Mouse (Mus musculus) G1E (cell line): ENCODE measurements around the gene Prkar2a. TPM values are rescaled to one million over a fixed set of nuclear protein-coding genes. Genes with fewer than 3 reads are reported as not detected.

Experiments used
- ATAC-seq: 2 replicates; pipeline ENCODE4 v1.8.0; 2016; ENCODE audit warnings: mild to moderate bottlenecking; ENCODE audit not compliant: insufficient number of reproducible peaks, poor library complexity, low FRiP score, severe bottlenecking; ENCODE audit errors: extremely low read depth
- DNase-seq: peaks from one replicate; pipeline ENCODE4 v3.0.0; 2012; ENCODE audit warnings: low spot score
- H3K27me3 ChIP-seq: 2 replicates; pipeline ENCODE4 v1.6.1; 2012; ENCODE audit warnings: mild to moderate bottlenecking, low read length, inconsistent platforms; ENCODE audit not compliant: insufficient read depth
- H3K36me3 ChIP-seq: replicated peaks from 2 replicates; pipeline ENCODE3; 2012; ENCODE audit warnings: mild to moderate bottlenecking, inconsistent platforms
- H3K4me1 ChIP-seq: 2 replicates; pipeline ENCODE4 v1.6.1; 2012; ENCODE audit warnings: low read depth, low read length, inconsistent platforms, mixed read lengths; ENCODE audit not compliant: insufficient read depth
- H3K4me3 ChIP-seq: 2 replicates; pipeline ENCODE4 v1.5.1; 2012; ENCODE audit warnings: low read depth, mild to moderate bottlenecking, inconsistent platforms, low read length, moderate library complexity, mixed read lengths
- H3K9me3 ChIP-seq: replicated peaks from 2 replicates; pipeline ENCODE4 v1.6.1; 2012; ENCODE audit warnings: inconsistent platforms
- CTCF ChIP-seq: IDR thresholded peaks from 2 replicates; pipeline ENCODE4 v1.5.1; 2012; ENCODE audit warnings: low read depth, low read length, inconsistent platforms, mixed read lengths
- GATA1 ChIP-seq: IDR thresholded peaks from 2 replicates; pipeline ENCODE4 v1.6.1; 2012; ENCODE audit warnings: borderline replicate concordance, low read length, inconsistent platforms, mixed read lengths
- GATA2 ChIP-seq: IDR thresholded peaks from 2 replicates; pipeline ENCODE4 v1.6.1; 2012; ENCODE audit warnings: low read depth, low read length, inconsistent platforms, borderline replicate concordance
- POLR2AphosphoS5 ChIP-seq: IDR thresholded peaks from 2 replicates; pipeline ENCODE4 v1.6.1; 2012; ENCODE audit warnings: low read depth, low read length, inconsistent platforms; ENCODE audit not compliant: insufficient replicate concordance
- TAL1 ChIP-seq: conservative IDR thresholded peaks from 2 replicates; pipeline ENCODE4 v1.6.1; 2012; ENCODE audit warnings: low read depth, low read length, inconsistent platforms, mixed read lengths
- polyA plus RNA-seq: library from polyadenylated mRNA; stranded (reverse); fragments of >175 nt; gene quantifications from 2 replicates; pipeline ENCODE4 v1.2.3, GENCODE M21; 2012
- total RNA-seq, 2 experiments: library from RNA; stranded (forward) in 1 of 2; stranded (reverse) in 1 of 2; fragments of 200-1000 nt in 1 of 2; fragments of >200 nt in 1 of 2; fragmentation: Nextera tagmentation in 1 of 2; gene quantifications; 2 replicates each; pipeline ENCODE4 v1.2.3; 2014 to 2017

The Prkar2a gene
- total and polyA plus RNA-seq, 3 experiments = 0.38 TPM; not detected in 2

DNA sequence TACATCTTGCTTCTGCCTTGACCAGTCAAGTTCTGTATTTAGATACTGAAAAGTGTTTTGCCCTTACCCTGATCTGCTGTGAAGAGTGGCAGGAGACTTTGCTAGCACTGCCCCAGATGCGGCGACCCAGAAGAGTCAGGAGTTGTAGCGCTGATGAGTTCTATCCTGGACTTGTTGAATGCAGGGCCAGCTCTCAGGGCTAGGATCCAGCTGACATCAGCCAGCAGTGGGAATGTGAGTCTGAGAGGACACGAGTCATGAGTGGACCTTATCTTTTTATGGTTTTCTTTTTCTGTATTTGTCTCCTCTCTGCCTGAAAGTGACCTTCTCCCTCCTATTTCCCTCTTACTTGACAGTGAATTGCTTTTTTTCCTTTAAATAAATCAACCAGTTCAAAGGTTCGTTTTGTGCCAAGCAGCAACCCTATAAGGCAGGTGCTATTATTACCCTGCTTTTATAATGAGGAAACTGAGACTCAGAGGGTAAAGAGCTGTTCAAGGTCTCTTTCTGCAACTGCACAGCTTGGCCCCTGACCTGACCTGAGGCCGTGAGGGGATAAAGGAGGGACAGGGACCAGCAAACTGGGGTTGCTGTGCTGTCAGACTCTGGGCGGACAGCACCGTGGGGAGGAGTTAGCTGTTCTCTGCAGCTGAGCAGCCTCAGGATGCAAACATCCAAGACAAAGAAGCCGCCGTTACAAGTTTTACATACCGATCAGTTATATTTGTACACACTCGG, 14.4 kb downstream of the Prkar2a start:
- Histone ChIP-seq H3K36me3 (no peaks in the 10 kb centered on the region), H3K4me3 (no peak overlapping the region), H3K4me1 (no peaks in the 10 kb centered on the region; the same call in 1 of the 2 replicates), H3K9me3 (no peaks in the 10 kb centered on the region), H3K27me3 (peaks cover 6% of the 10 kb centered on the region; the same call in 1 of the 2 replicates)
- ATAC-seq (no peak), DNase-seq (no peak)
- TF ChIP-seq CTCF (no peak), POLR2AphosphoS5 (no peak), TAL1 (no peak)

DNA sequence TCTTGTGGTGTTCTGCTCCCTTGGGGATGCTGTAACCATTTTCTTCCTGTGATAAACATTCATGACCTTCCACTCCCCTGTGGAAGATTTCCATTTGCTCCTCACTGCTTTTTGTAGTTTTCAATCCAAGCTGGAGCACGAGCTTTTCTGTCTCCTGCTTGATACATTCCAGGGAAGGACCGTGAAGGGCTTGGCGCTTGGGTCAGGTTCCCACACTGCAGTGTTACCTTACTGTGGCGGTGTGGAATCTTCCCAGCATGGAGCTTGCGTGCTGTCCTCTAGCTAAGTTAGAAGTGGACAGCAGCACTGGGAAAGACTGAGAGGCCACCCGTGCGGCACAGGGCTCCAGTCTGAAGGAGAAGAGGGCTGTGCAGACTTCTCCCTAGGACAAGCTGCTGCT, 15.5 kb downstream of the Prkar2a start:
- Histone ChIP-seq H3K4me3 (no peak overlapping the region), H3K9me3 (no peaks in the 10 kb centered on the region), H3K4me1 (no peaks in the 10 kb centered on the region; the same call in 1 of the 2 replicates), H3K36me3 (no peaks in the 10 kb centered on the region), H3K27me3 (peaks cover 6% of the 10 kb centered on the region; the same call in 1 of the 2 replicates)
- TF ChIP-seq TAL1 (no peak), POLR2AphosphoS5 (no peak), GATA2 (no peak), GATA1 (no peak), CTCF (no peak)
- ATAC-seq (no peak), DNase-seq (no peak)

DNA sequence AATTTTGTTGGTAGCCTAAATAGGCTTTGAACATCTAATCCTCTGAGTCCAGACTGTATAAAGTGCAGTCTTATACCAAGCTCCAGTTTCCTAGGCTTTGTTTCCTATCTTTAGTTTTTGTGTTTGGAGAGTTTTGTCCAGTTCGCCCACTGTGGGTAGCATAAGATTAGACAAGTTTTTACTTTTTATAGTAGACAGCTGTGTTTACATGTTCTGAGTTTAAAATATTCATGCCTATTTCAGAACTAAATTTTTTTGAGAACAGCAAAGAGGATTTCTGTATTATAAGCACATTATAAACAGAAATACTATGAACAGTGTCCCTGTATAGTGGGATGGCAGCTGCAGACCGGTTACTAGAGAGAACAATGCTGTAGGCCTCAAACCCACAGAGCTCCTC, 18.1 kb downstream of the Prkar2a start:
- ATAC-seq (no peak), DNase-seq (no peak)
- TF ChIP-seq TAL1 (no peak), GATA2 (no peak), CTCF (no peak), POLR2AphosphoS5 (no peak), GATA1 (no peak)
- Histone ChIP-seq H3K36me3 (no peaks in the 10 kb centered on the region), H3K4me3 (no peak overlapping the region), H3K9me3 (no peaks in the 10 kb centered on the region), H3K4me1 (no peaks in the 10 kb centered on the region; the same call in 1 of the 2 replicates), H3K27me3 (peaks cover 6% of the 10 kb centered on the region; the same call in 1 of the 2 replicates)

DNA sequence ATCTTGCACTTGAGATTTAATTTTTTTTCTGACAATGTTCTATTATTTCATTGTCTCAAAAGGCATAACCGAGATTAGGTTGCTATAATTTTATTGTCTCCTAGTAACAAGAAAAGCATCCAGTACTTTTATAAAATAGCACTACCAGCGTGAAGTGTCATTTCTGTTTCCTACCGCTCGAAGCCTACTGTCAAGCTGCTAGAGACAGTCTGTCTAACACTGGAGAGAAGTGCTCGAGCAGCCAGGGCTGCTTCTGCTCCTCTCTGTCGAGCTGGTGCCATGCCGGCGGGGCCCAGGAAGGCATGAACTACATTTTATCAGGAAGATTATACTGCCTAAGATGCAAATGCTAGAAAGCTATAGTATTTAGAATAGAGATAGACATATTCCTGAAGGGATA, 19.7 kb downstream of the Prkar2a start:
- TF ChIP-seq TAL1 (no peak), GATA2 (no peak), GATA1 (no peak), POLR2AphosphoS5 (no peak), CTCF (no peak)
- no peak for DNase-seq
- H3K27me3 ChIP-seq = peaks cover 5% of the 10 kb centered on the region; the same call in 1 of the 2 replicates

DNA sequence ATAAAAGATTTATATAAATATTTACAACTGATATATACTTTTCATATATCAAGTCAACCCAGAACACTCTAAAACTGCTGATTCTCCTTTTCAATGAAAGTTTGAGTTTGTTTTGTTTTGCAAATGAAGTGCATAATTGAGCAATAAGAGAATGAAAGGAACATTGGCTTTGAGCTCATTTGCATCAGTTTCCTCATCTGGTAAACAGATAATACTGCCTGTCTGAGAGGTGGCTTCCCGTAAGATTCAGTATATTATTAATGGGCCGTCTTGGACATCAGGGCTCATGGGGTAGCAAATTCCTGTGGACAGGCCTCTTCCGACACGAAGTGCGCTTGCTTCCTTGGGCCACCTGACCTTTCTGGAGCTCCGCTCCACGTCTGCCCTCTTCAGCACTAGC, 21.7 kb downstream of the Prkar2a start:
- no peak overlapping the region for H3K4me3 ChIP-seq
- DNase-seq (no peak), ATAC-seq (no peak)
- H3K4me1 ChIP-seq = no peaks in the 10 kb centered on the region
- no peaks in the 10 kb centered on the region for H3K9me3 ChIP-seq
- H3K36me3 ChIP-seq = no peaks in the 10 kb centered on the region
- no peaks in the 10 kb centered on the region for H3K27me3 ChIP-seq
- TF ChIP-seq POLR2AphosphoS5 = no peak
- no peak for TF ChIP-seq GATA2
- TF ChIP-seq CTCF = no peak
- no peak for TF ChIP-seq TAL1
- TF ChIP-seq GATA1 = no peak

More for the DNA sequence above, 19.7 kb downstream of the Prkar2a start:
- H3K4me3 ChIP-seq = no peak overlapping the region
- ATAC-seq = no peak
- H3K9me3 ChIP-seq = no peaks in the 10 kb centered on the region
- H3K36me3 ChIP-seq = no peaks in the 10 kb centered on the region
- no peaks in the 10 kb centered on the region for H3K4me1 ChIP-seq

DNA sequence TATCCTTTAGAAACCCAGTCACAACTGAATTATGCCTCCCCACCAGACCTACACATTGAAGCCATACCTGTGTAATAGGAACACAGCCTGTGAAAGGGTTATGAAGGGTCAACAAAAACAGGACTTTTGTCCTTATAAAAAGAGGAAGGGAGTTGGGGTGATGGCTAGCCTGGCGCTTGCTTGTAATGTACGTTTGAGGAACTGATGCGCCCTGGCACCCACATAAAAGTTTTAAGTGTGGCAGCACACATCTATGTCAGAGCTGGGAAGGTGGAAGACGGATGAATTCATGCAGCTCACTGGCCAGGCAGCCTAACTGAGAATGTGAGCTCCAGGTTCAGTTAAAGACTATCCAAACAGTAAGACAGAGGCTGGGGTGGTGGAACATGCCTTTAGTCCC, 27.1 kb downstream of the Prkar2a start:
- Histone ChIP-seq H3K4me1 (no peaks in the 10 kb centered on the region), H3K9me3 (no peaks in the 10 kb centered on the region), H3K4me3 (no peak overlapping the region), H3K36me3 (no peaks in the 10 kb centered on the region), H3K27me3 (no peaks in the 10 kb centered on the region)
- DNase-seq (no peak), ATAC-seq (no peak)
- no peak for TF ChIP-seq POLR2AphosphoS5
- TF ChIP-seq TAL1 = no peak
- no peak for TF ChIP-seq GATA2
- no peak for TF ChIP-seq GATA1
- no peak for TF ChIP-seq CTCF

DNA sequence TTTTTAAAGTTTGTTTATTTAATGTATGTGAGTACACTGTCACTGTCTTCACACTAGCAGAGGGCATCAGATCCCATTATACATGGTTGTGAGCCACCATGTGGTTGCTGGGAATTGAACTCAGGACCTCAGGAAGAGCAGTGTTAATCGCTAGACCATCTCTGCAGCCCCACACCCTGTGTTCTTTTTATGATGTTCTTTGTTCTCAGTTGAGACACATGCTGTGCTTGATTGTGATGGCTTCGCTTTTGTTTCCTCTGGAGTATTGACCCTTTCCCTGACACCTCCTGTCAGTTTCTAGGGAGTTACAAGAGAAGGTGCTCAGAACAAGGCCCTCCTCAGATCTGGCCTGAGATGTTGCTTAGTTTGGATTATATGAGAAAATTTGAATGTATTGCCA, 34.6 kb downstream of the Prkar2a start:
- H3K36me3 ChIP-seq = no peaks in the 10 kb centered on the region
- no peaks in the 10 kb centered on the region for H3K9me3 ChIP-seq
- no peaks in the 10 kb centered on the region for H3K4me1 ChIP-seq
- H3K27me3 ChIP-seq = 0 out of 2 replicates have a peak, but pooled peaks cover 4% of the 10 kb centered on the region
- no peak for DNase-seq
- no peak for ATAC-seq
- TF ChIP-seq TAL1 (no peak), CTCF (no peak), GATA1 (no peak), POLR2AphosphoS5 (no peak)
- no peak overlapping the region for H3K4me3 ChIP-seq
